Mouse (Mus musculus) heart, embryonic 14.5 days (tissue): ENCODE measurements around the gene Mfsd4b3. TPM values are rescaled to one million over a fixed set of nuclear protein-coding genes. Genes with fewer than 3 reads are reported as not detected.

Experiments
- ATAC-seq: fragments of 200-750 bp; cut with Nextera tagmentation; 2 replicates; pipeline ENCODE4 v1.8.0; 2017; ENCODE audit warnings: low read depth, moderate TSS enrichment; ENCODE audit not compliant: insufficient number of reproducible peaks, insufficient read depth, low FRiP score
- H3K27ac ChIP-seq, 2 experiments: fragments of 200-500 bp in 1 of 2; fragments of 300-500 bp in 1 of 2; sonication (generic) in 1 of 2; replicated peaks in 1 of 2; 2 replicates each; pipeline ENCODE4 v1.5.1; 2012 to 2014; ENCODE audit warnings: low read depth in 2 of 2, low read length in 2 of 2, control low read depth in 1 of 2, mild to moderate bottlenecking in 1 of 2, mixed read lengths in 1 of 2; ENCODE audit not compliant: control insufficient read depth in 1 of 2, insufficient read depth in 1 of 2
- H3K27me3 ChIP-seq: fragments of 300-500 bp; sonication (generic); 2 replicates; pipeline ENCODE4 v1.6.1; 2014; ENCODE audit warnings: mild to moderate bottlenecking, low read length, control low read depth; ENCODE audit not compliant: control insufficient read depth, insufficient read depth
- H3K36me3 ChIP-seq: fragments of 300-500 bp; sonication (generic); 2 replicates; pipeline ENCODE4 v1.6.1; 2014; ENCODE audit warnings: mild to moderate bottlenecking, control low read depth, low read length, mixed read lengths; ENCODE audit not compliant: control insufficient read depth, insufficient read depth
- H3K4me1 ChIP-seq, 2 experiments: fragments of 200-500 bp in 1 of 2; fragments of 300-500 bp in 1 of 2; sonication (generic) in 1 of 2; 2 replicates each; pipeline ENCODE4 v1.6.1; 2012 to 2014; ENCODE audit warnings: low read length in 2 of 2, control low read depth in 1 of 2, mixed read lengths in 1 of 2; ENCODE audit not compliant: control insufficient read depth in 2 of 2, insufficient read depth in 2 of 2
- H3K4me2 ChIP-seq: fragments of 300-500 bp; sonication (generic); 2 replicates; pipeline ENCODE4 v1.6.1; 2014; ENCODE audit warnings: mild to moderate bottlenecking, low read length
- H3K4me3 ChIP-seq, 2 experiments: fragments of 200-500 bp in 1 of 2; fragments of 300-500 bp in 1 of 2; sonication (generic) in 1 of 2; 2 replicates each; pipeline ENCODE4 v1.5.1; 2012 to 2014; ENCODE audit warnings: low read length in 2 of 2, mild to moderate bottlenecking in 2 of 2, control low read depth in 1 of 2, low read depth in 1 of 2, moderate library complexity in 1 of 2; ENCODE audit not compliant: control insufficient read depth in 1 of 2, insufficient read depth in 1 of 2
- H3K9ac ChIP-seq: fragments of 300-500 bp; sonication (generic); 2 replicates; pipeline ENCODE4 v1.6.1; 2014; ENCODE audit warnings: mild to moderate bottlenecking, low read length
- H3K9me3 ChIP-seq: fragments of 300-500 bp; sonication (generic); 2 replicates; pipeline ENCODE4 v1.6.1; 2016; ENCODE audit warnings: low read length, control low read depth; ENCODE audit not compliant: control insufficient read depth
- WGBS: fragments of 180-500 bp; shearing (Covaris S2); extraction: QIAGEN DNeasy Blood & Tissue Kit; methylation state at CpG from one replicate; pipeline ENCODE4 v1.1.7; 2014; 5-methylcytosine and 5-hydroxymethylcytosine counted together
- polyA plus RNA-seq: library from polyadenylated mRNA; unstranded; fragments of >200 nt; fragmentation: Nextera tagmentation; extraction: Ambion mirVana; gene quantifications from 2 replicates; pipeline ENCODE4 v1.2.1, GENCODE M21; 2014

Mfsd4b3 gene
- polyA plus RNA-seq, 1 experiment from 2014 or later: 1.5 TPM

DNA sequence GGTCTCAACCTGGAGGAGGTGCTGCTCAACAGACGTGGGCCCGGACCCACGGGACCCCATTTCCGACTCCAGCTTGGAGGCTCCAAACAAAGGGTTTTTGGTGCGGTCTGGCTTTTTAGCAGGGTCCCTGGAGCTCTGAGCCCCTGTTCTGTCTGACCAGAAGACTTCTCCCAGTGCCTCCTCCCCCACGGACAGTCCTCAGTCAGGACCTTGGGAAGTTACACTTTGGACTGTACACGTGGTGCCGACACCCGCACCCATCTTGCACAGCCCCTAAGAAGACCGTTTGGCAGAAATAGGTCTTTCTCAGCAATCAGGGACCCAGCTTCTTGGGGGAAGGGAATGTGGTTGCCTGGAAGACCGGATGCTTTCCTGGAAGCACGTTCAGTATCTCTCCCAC lies 26.5 kb upstream of the Mfsd4b3 start, which contains the start of gene Mfsd4b5:
Mfsd4b5 (minus strand) TSS at position 181 of the 400 bp plus-strand sequence.
- ATAC-seq: no peak

DNA sequence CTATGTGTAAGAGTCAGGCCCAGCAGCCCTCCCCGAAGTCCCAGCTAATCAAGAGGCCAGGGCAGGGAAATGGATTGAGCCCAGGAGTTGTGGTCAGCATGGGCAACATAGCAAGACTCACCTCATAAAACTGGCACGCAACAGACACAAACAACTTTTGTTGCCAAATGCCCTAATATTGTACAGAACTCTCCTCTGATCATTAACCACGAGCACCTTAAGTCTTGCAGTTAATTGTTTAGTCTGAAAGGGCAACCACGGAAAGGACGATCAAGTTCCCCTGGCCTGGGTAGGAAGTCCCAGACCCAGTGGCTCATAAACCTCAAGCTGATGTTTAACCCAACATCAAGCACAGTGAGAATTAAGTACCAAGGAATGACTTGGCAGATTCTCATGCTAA lies 22.7 kb upstream of the Mfsd4b3 start:
- H3K27ac ChIP-seq: no peak overlapping the region
- H3K4me2 ChIP-seq: no peak overlapping the region
- no peaks in the 10 kb centered on the region for H3K27me3 ChIP-seq
- H3K9me3 ChIP-seq: peaks cover 6% of the 10 kb centered on the region; the same call in 1 of the 2 replicates
- H3K4me3 ChIP-seq: no peak overlapping the region
- no peaks in the 10 kb centered on the region for H3K4me1 ChIP-seq
- no peak for ATAC-seq
- no peaks in the 10 kb centered on the region for H3K36me3 ChIP-seq
- no peak overlapping the region for H3K9ac ChIP-seq
- WGBS: 71% methylated on average over 5 of the region's 5 CpGs

More for the DNA sequence above, 26.5 kb upstream of the Mfsd4b3 start, which contains the start of gene Mfsd4b5:
- WGBS: 82% methylated on average over 12 of the region's 12 CpGs
- H3K4me2 ChIP-seq: no peak within 1 kb of the TSS
- H3K4me3 ChIP-seq: no peak within 1 kb of the TSS
- H3K27me3 ChIP-seq: no peaks in the 10 kb centered on the region
- H3K36me3 ChIP-seq: no peaks in the 10 kb centered on the region
- no peak within 1 kb of the TSS for H3K9ac ChIP-seq
- H3K27ac ChIP-seq: no peak within 1 kb of the TSS
- H3K4me1 ChIP-seq: 0 out of 4 replicates have a peak, but pooled peaks cover 0 to 2% of the 10 kb centered on the region in 2 experiments
- no peaks in the 10 kb centered on the region for H3K9me3 ChIP-seq

DNA sequence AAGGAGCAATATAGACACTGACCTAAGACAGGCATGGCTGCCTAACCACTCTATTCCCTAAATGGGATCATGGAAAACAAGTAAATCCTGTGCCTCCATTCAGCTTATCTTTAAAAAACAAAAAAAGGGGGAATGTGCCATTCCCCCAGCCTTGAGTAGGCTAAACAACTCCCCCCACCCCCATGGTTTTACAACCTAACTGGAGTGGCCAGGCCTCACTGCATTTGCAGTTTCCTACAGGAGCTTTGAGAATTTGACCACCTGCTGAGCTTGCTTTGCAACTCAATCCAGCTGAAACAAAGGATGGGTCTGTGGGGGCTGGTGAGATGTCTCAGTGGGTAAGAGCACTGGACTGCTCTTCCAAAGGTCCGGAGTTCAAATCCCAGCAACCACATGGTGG lies 18.3 kb upstream of the Mfsd4b3 start:
- Histone ChIP-seq H3K4me2 (no peak overlapping the region), H3K9ac (no peak overlapping the region), H3K36me3 (no peaks in the 10 kb centered on the region), H3K4me1 (no peaks in the 10 kb centered on the region), H3K27me3 (no peaks in the 10 kb centered on the region), H3K9me3 (peaks cover 16% of the 10 kb centered on the region; the same call in 1 of the 2 replicates), H3K27ac (no peak overlapping the region), H3K4me3 (no peak overlapping the region)
- 78% methylated on average over 1 of the region's 1 CpGs for WGBS
- ATAC-seq: no peak

DNA sequence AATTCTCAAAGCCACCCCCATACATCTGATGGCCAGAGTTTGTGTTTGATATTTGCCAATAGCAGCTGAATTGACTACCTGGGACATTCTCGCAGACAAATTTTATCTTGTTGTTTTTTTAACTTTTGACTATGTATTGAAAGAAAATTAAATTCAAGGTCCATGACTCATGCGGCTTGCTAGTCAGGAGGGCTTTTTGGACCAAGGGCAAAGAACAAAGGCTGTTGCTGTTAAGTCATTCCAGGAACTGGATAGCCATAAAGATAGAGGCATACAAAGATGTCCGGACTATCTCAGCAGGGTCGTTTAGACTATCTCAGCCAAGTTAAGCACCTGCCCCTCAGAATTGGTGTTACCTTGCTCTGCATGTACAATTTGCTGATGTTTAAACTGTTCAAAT lies 17.4 kb upstream of the Mfsd4b3 start:
- no peak overlapping the region for H3K4me2 ChIP-seq
- H3K9ac ChIP-seq: no peak overlapping the region
- H3K9me3 ChIP-seq: peaks cover 16% of the 10 kb centered on the region; the same call in 1 of the 2 replicates
- H3K27me3 ChIP-seq: no peaks in the 10 kb centered on the region
- WGBS: 85% methylated on average over 4 of the region's 4 CpGs
- no peaks in the 10 kb centered on the region for H3K36me3 ChIP-seq
- no peak overlapping the region for H3K4me3 ChIP-seq
- H3K4me1 ChIP-seq: no peaks in the 10 kb centered on the region
- no peak for ATAC-seq
- H3K27ac ChIP-seq: no peak overlapping the region

DNA sequence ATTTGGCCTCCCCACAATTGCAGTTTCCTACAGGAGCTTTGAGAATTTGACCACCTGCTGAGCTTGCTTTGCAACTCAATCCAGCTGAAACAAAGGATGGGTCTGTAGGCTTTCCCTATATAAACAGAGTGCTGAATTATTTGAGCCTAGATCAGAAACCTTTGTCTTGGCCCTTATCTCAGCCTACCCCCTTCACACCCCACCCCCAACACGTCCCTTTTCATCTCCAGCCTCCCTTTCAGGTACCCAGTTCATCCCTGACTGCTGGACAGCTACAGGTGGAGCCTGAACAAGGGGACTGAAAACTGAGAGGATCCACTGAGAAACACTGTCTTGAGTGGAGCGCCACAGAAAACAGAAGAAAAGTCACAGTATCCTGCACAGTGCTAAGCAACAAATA lies 15.8 kb upstream of the Mfsd4b3 start:
- Histone ChIP-seq H3K27ac (no peak overlapping the region), H3K4me1 (no peaks in the 10 kb centered on the region), H3K9me3 (peaks cover 16% of the 10 kb centered on the region; the same call in 1 of the 2 replicates), H3K4me3 (no peak overlapping the region), H3K4me2 (no peak overlapping the region), H3K36me3 (no peaks in the 10 kb centered on the region), H3K9ac (no peak overlapping the region), H3K27me3 (no peaks in the 10 kb centered on the region)
- no peak for ATAC-seq
- WGBS: 46% methylated on average over 2 of the region's 2 CpGs

DNA sequence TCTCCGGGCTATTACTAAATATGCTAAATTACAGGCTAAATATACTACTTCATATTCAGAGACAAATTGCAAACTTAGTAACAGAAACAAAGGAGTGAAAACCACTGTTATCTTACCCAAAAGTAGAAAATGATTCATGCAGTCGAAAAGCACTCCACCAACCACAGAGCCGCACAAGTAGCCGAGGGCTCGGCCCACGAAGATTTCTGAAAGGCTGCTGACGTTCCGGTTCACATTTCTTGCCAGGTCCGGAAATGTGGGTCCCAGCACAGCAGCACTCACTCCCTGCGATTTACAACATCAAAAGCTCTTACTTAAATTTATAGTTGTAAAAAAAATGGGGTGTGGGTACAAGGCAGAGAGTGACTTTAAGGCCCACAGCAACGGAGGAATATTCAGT lies 15.0 kb upstream of the Mfsd4b3 start:
- Histone ChIP-seq H3K9ac (no peak overlapping the region), H3K9me3 (peaks cover 16% of the 10 kb centered on the region; the same call in 1 of the 2 replicates), H3K27me3 (no peaks in the 10 kb centered on the region), H3K4me3 (no peak overlapping the region), H3K27ac (no peak overlapping the region), H3K4me2 (no peak overlapping the region), H3K36me3 (no peaks in the 10 kb centered on the region), H3K4me1 (no peaks in the 10 kb centered on the region)
- 68% methylated on average over 11 of the region's 11 CpGs for WGBS
- no peak for ATAC-seq

DNA sequence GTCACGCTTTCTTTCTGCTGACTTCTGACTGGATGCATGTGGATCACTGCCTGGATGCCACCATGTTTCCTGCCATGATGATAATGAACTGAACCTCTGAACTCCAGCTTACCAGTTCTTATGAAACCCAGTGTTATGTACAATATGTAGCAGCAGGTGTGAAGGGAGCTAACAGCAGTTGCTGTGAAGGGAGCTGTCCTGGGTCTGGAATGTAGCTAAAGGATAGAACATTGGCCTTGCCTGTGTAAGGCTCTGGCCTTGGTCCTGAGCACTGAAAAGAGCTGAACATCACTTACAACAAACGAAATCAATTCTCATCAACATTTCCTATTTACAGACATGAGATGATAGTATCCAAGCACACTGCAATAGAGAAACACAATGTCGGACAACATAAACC lies 7.6 kb upstream of the Mfsd4b3 start:
- ATAC-seq: no peak
- Histone ChIP-seq H3K36me3 (no peaks in the 10 kb centered on the region), H3K27me3 (no peaks in the 10 kb centered on the region), H3K9ac (no peak overlapping the region), H3K27ac (no peak overlapping the region), H3K4me2 (no peak overlapping the region), H3K9me3 (no peaks in the 10 kb centered on the region), H3K4me3 (no peak overlapping the region), H3K4me1 (no peaks in the 10 kb centered on the region)
- WGBS: 73% methylated on average over 3 of the region's 3 CpGs

DNA sequence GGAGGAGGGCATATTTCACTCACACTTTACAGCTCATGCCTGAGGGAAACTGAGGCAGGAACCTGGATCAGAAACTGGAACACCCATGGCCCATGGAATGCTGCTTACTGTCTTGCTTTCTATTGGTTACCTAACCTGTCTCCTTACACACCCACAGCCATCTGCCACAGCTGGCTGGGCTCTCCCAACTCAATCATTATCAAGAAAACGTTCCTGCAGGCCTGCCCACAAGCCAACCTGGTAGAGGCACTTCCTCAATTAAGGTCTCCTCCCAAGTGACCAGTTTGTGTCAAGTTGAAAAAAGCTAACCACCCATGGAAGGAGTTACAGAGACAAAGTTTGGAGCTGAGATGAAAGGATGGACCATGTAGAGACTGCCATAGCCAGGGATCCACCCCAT lies 2.0 kb upstream of the Mfsd4b3 start:
- Histone ChIP-seq H3K27ac (no peak overlapping the region), H3K9me3 (no peaks in the 10 kb centered on the region), H3K4me1 (peaks cover 3 to 12% of the 10 kb centered on the region in 2 experiments; a peak in 3 of 4 replicates), H3K36me3 (no peaks in the 10 kb centered on the region), H3K27me3 (no peaks in the 10 kb centered on the region), H3K4me3 (no peak overlapping the region), H3K9ac (no peak overlapping the region), H3K4me2 (no peak overlapping the region)
- ATAC-seq: no peak
- WGBS: 21% methylated on average over 1 of the region's 1 CpGs
